Mouse (Mus musculus) mesoderm, embryonic 11.5 days (tissue): ENCODE results near the gene Btbd35f19.
"Not testable (repeated sequence)": the region's sequence is repeated elsewhere in the genome, so short reads cannot be mapped to it uniquely, and the experiment has no call there.

Experiments used
- DNase-seq: peaks from one replicate; pipeline ENCODE4 v3.0.0-alpha.2; 2012; ENCODE audit warnings: low read depth, low spot score

Btbd35f19 gene

DNA sequence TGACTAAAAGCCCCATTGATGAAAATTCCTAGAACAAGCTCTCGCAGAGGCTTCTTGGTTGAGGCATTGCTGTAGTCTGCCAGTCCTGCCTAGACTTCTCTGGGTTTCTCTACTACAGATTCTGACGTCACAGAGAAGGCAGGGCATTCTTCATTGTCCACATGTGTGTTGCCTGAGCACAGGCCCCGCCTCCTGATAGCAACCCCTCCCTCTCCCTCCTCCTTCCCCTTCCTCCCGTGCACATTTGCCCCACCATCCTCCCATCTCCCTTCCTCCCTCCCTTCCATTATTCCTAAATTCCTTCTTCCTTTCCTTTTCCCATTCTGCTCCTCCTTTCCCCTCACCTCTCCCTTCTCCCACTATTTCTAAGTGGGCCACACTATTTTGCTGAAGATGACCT, at the start of gene Btbd35f19:
Gene Btbd35f19, minus strand, starts transcription at position 101 of the 400 bp plus-strand sequence.
- not testable (repeated sequence) for DNase-seq

GRCm38 (mm10) chrX:31341924-31342323, 41.8 kb downstream of the Btbd35f19 start:
- not testable (repeated sequence) for DNase-seq

- DNase-seq: not testable (repeated sequence)
These were observed 47.6 kb downstream of the Btbd35f19 start, which contains the start of gene Btbd35f26 for GRCm38 (mm10) chrX:31336154-31336553. Btbd35f26 (plus strand) TSS chrX:31336454.
